Mouse (Mus musculus): ENCODE measurements at regions not wholly inside any gene's neighbourhood (a gene's known extent, or its start where the extent isn't known, plus 50 kb on each side); places are given as distances from the start of the nearest gene placed in this dataset.

GRCm38 (mm10) chrX:70953022-70953421 is 97.0 kb upstream of the Mamld1 start:
- Histone ChIP-seq H3K36me3 (no peaks in the 10 kb centered on the region), H3K9ac (no peak overlapping the region), H3K4me1 (no peaks in the 10 kb centered on the region), H3K27ac (no peak overlapping the region), H3K4me2 (replicated peaks) (no peak overlapping the region), H3K4me3 (no peak overlapping the region), H3K9me3 (no peaks in the 10 kb centered on the region), H3K27me3 (replicated peaks) (no peaks in the 10 kb centered on the region)
- ATAC-seq (ENCODE audit: low FRiP score, low read depth) = no peak
- 79% methylated on average over 3 of the region's 3 CpGs for WGBS
